In genomic region chr1:138274930-138275329, GRCm38 (mm10) we compare ENCODE assay signal across 41 mouse cellular contexts. TPM values are rescaled to one million over a fixed set of nuclear protein-coding genes. Genes with fewer than 3 reads are reported as not detected.
DNase-seq lines count a peak whose midpoint lies in the region; ATAC-seq and TF ChIP-seq lines count a peak whose summit lies in the region.
"Had no signal": no experiment of that assay in that cellular context is flagged by ENCODE, and none has a peak within 500 bp of the region (broad histone marks: within the 10 kb centered on the region; RNA-seq: fewer than 3 reads in every experiment).

No protein-coding gene starts in this region.

- ATAC-seq in common myeloid progenitor, adult 5-6 weeks (replicated peaks; ENCODE audit: low read depth, poor library complexity, severe bottlenecking) = peak; percentile 93
- peak; percentile 81 for ATAC-seq in megakaryocyte, adult 5-6 weeks (ENCODE audit: poor library complexity, severe bottlenecking)
- ATAC-seq in hindbrain, embryonic 11.5 days (ENCODE audit: low FRiP score) = no peak
- ATAC-seq: forebrain, embryonic 15.5 days; inflammation-experienced regulatory T-cells, adult 6 months; midbrain, embryonic 13.5 days had no signal

- H3K36me3 ChIP-seq in hindbrain, embryonic 11.5 days (ENCODE audit: control insufficient read depth, insufficient read depth, low read length) = no peaks in the 10 kb centered on the region
- H3K36me3 ChIP-seq: embryonic facial prominence, embryonic 13.5 days; forebrain, embryonic 10.5 days; forebrain, embryonic 15.5 days; heart, embryonic 12.5 days; hindbrain, embryonic 15.5 days; limb, embryonic 10.5 days; limb, embryonic 15.5 days; liver, embryonic 13.5 days; midbrain, embryonic 13.5 days had no signal

- no peak overlapping the region for H3K9ac ChIP-seq in hindbrain, embryonic 11.5 days (ENCODE audit: low read depth, low read length)
- H3K9ac ChIP-seq: embryonic facial prominence, embryonic 13.5 days; forebrain, embryonic 15.5 days; heart, embryonic 12.5 days; hindbrain, embryonic 15.5 days; limb, embryonic 15.5 days; liver, embryonic 13.5 days; midbrain, embryonic 13.5 days had no signal

- no peak for TF ChIP-seq POLR2A in lung, adult 2 months (IDR thresholded peaks at IDR 0.05; ENCODE audit: borderline replicate concordance, extremely low read depth, low read depth, low read length)

- TF ChIP-seq CTCF in lung, adult 2 months (IDR thresholded peaks at IDR 0.05; ENCODE audit: insufficient read depth, low read length) = no peak

- no peak overlapping the region for H3K4me2 ChIP-seq in hindbrain, embryonic 11.5 days (replicated peaks; ENCODE audit: low read depth, low read length)
- H3K4me2 ChIP-seq: embryonic facial prominence, embryonic 13.5 days; forebrain, embryonic 15.5 days; heart, embryonic 12.5 days; hindbrain, embryonic 15.5 days; limb, embryonic 15.5 days; liver, embryonic 13.5 days; midbrain, embryonic 13.5 days had no signal

- no peaks in the 10 kb centered on the region for H3K4me1 ChIP-seq in hindbrain, embryonic 11.5 days (replicated peaks; ENCODE audit: control insufficient read depth, insufficient read depth, low read length)
- H3K4me1 ChIP-seq in lung, adult 2 months (ENCODE audit: control insufficient read depth, insufficient read depth, low read length) = no peaks in the 10 kb centered on the region
- H3K4me1 ChIP-seq: forebrain, embryonic 10.5 days; forebrain, embryonic 15.5 days; heart, embryonic 12.5 days; hindbrain, embryonic 15.5 days; limb, embryonic 10.5 days; limb, embryonic 15.5 days; liver, embryonic 13.5 days; midbrain, embryonic 13.5 days had no signal

- no peak overlapping the region for H3K27ac ChIP-seq in hindbrain, embryonic 11.5 days (ENCODE audit: low read depth, low read length)
- H3K27ac ChIP-seq: embryonic facial prominence, embryonic 13.5 days; forebrain, embryonic 10.5 days; forebrain, embryonic 15.5 days; hindbrain, embryonic 15.5 days; limb, embryonic 10.5 days; limb, embryonic 15.5 days; liver, embryonic 13.5 days; midbrain, embryonic 13.5 days; stomach, postnatal 0 days had no signal

- H3K27me3 ChIP-seq in hindbrain, embryonic 11.5 days (ENCODE audit: control insufficient read depth, insufficient read depth, low read length) = no peaks in the 10 kb centered on the region
- H3K27me3 ChIP-seq: embryonic facial prominence, embryonic 13.5 days; forebrain, embryonic 15.5 days; heart, embryonic 12.5 days; hindbrain, embryonic 15.5 days; liver, embryonic 13.5 days; midbrain, embryonic 13.5 days had no signal

- no peaks in the 10 kb centered on the region for H3K9me3 ChIP-seq in hindbrain, embryonic 11.5 days (ENCODE audit: control insufficient read depth, low read length)
- H3K9me3 ChIP-seq: embryonic facial prominence, embryonic 13.5 days; forebrain, embryonic 10.5 days; forebrain, embryonic 15.5 days; heart, embryonic 12.5 days; hindbrain, embryonic 15.5 days; limb, embryonic 10.5 days; limb, embryonic 15.5 days; liver, embryonic 13.5 days; midbrain, embryonic 13.5 days had no signal

- DNase-seq in thymus, postnatal 0 days (ENCODE audit: low spot score) = peak; percentile 15
- no peak for DNase-seq in thymus, postnatal 10 days (ENCODE audit: low spot score in 2 of 2)
- no peak for DNase-seq in hindbrain, embryonic 11.5 days (ENCODE audit: low spot score)
- no peak for DNase-seq in lung, adult 2 months
- no peak for DNase-seq in right cerebral cortex, postnatal 36 days (ENCODE audit: low spot score in 2 of 2)
- DNase-seq: adrenal gland, adult 8-10 months; cerebellum, adult 11 months; cerebellum, adult 9-11 months; gastrocnemius, postnatal 25 days; heart, adult 18-20 months; heart, postnatal 4 days; kidney, adult 18-20 months; kidney, postnatal 4 days; liver, embryonic 13.5 days; lung, adult 18-20 months; lung, postnatal 10 days; right cerebral cortex, adult 18-20 months; right cerebral cortex, postnatal 4 days; thymus, postnatal 25 days had no signal

- no peak overlapping the region for H3K4me3 ChIP-seq in hindbrain, embryonic 11.5 days (ENCODE audit: low read depth, low read length)
- H3K4me3 ChIP-seq in lung, adult 2 months (replicated peaks; ENCODE audit: extremely low read depth, low read depth, low read length) = no peak overlapping the region
- H3K4me3 ChIP-seq: embryonic facial prominence, embryonic 13.5 days; forebrain, embryonic 10.5 days; forebrain, embryonic 15.5 days; heart, embryonic 12.5 days; hindbrain, embryonic 15.5 days; limb, embryonic 10.5 days; limb, embryonic 15.5 days; liver, embryonic 13.5 days; midbrain, embryonic 13.5 days had no signal

- 82% methylated on average over 3 of the region's 3 CpGs for WGBS in hindbrain, embryonic 11.5 days
- 69% methylated on average over 3 of the region's 3 CpGs for WGBS in lung, adult 2 months

RNA-seq across cellular contexts. Expression of gene Atp6v1g3, which starts 1.4 kb away (rescaled TPM):
- 0.14 and 0.17 TPM in 2 replicates for polyA plus RNA-seq in thymus, postnatal 0 days (2015; fragmentation: Nextera tagmentation; extraction: Ambion mirVana)
- not detected in 2 replicates for total RNA-seq in common myeloid progenitor, adult 5-6 weeks (2017)
- total RNA-seq in megakaryocyte, adult 5-6 weeks (2015) = not detected in 2 replicates
- total RNA-seq in megakaryocyte, adult 5-6 weeks (2017) = 0.65 TPM in 1 of 2 replicates, not detected in the other
- polyA plus RNA-seq in hindbrain, embryonic 11.5 days (2014; fragmentation: Nextera tagmentation; extraction: Ambion mirVana) = 0.10 TPM in 1 of 2 replicates, not detected in the other
- polyA plus RNA-seq in lung, adult 2 months (2012; rRNA removed) = not detected in 2 replicates
- total RNA-seq: adrenal gland, adult 8-10 months; CH12.LX; ES-E14; gastrocnemius, adult 18-20 months; gastrocnemius, postnatal 25 days; heart, adult 18-20 months; heart, postnatal 4 days; layer of hippocampus, adult 8-10 months; left cerebral cortex, postnatal 10 days; megakaryocyte-erythroid progenitor cell, adult 5-6 weeks; neutrophil, adult 5-6 weeks had no signal
- polyA plus RNA-seq: C2C12; embryonic facial prominence, embryonic 13.5 days; forebrain, embryonic 10.5 days; forebrain, embryonic 15.5 days; frontal cortex, adult 2 months; heart, embryonic 12.5 days; heart, postnatal 0 days; hindbrain, embryonic 15.5 days; liver, embryonic 13.5 days; midbrain, embryonic 13.5 days; stomach, postnatal 0 days had no signal
